Comparison of ENCODE assay signal across 9 mouse cellular contexts in the genomic region with DNA sequence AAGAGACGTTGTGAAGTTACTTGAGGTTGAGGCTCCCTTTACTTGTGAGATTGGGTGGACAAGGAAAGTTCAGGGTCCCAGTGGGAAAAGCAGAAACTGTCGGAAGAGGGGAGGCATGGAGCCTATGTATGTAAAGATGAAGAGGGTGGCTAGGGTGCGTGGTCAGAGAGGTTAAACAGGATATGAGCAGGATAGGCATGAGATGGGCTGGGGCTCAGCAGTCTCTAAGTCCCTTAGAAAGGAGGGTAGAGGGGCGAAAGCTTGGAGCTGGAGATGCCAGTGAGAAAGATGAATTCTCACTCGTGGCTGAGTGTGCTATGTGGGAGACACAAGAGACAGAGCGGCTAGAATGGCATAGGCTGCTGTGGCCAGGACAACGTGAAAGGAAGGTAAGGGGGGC. TPM values are rescaled to one million over a fixed set of nuclear protein-coding genes. Genes with fewer than 3 reads are reported as not detected.
DNase-seq lines count a peak whose midpoint lies in the region; ATAC-seq and TF ChIP-seq lines count a peak whose summit lies in the region.
"Had no signal": no experiment of that assay in that cellular context is flagged by ENCODE, and none has a peak within 500 bp of the region (broad histone marks: within the 10 kb centered on the region; RNA-seq: fewer than 3 reads in every experiment).

A gene (plus strand): TSS at position 301 of the 400 bp plus-strand sequence.

- H3K9me3 ChIP-seq in heart, embryonic 15.5 days (replicated peaks) = no peaks in the 10 kb centered on the region
- no peaks in the 10 kb centered on the region for H3K9me3 ChIP-seq in hindbrain, embryonic 12.5 days (replicated peaks)
- no peaks in the 10 kb centered on the region for H3K9me3 ChIP-seq in midbrain, embryonic 12.5 days

- H3K4me2 ChIP-seq in heart, embryonic 15.5 days = peak within 1 kb of the TSS; percentile 99
- peak within 1 kb of the TSS; percentile 99 for H3K4me2 ChIP-seq in hindbrain, embryonic 12.5 days (replicated peaks)
- peak within 1 kb of the TSS; percentile 92 for H3K4me2 ChIP-seq in midbrain, embryonic 12.5 days (replicated peaks)

- peak within 1 kb of the TSS; percentile 44 for H3K9ac ChIP-seq in heart, embryonic 15.5 days
- peak within 1 kb of the TSS; percentile 77 for H3K9ac ChIP-seq in hindbrain, embryonic 12.5 days
- peak within 1 kb of the TSS; percentile 68 for H3K9ac ChIP-seq in midbrain, embryonic 12.5 days (replicated peaks)

- H3K36me3 ChIP-seq in heart, embryonic 15.5 days = no peaks in the 10 kb centered on the region
- no peaks in the 10 kb centered on the region for H3K36me3 ChIP-seq in hindbrain, embryonic 12.5 days
- no peaks in the 10 kb centered on the region for H3K36me3 ChIP-seq in midbrain, embryonic 12.5 days

- no peak for TF ChIP-seq POLR2A in bone marrow macrophage, adult 2 months (IDR thresholded peaks at IDR 0.05; ENCODE audit: borderline replicate concordance, low read depth, low read length)

- no peak for TF ChIP-seq CTCF in bone marrow macrophage, adult 2 months (IDR thresholded peaks at IDR 0.05; ENCODE audit: low read depth, low read length)

- DNase-seq in heart, postnatal 25 days (ENCODE audit: low spot score) = no peak
- no peak for DNase-seq in right cerebral cortex, postnatal 10 days (ENCODE audit: low spot score in 2 of 2)
- no peak for DNase-seq in thymus, postnatal 36 days

- peaks cover 87% of the 10 kb centered on the region for H3K27me3 ChIP-seq in heart, embryonic 15.5 days
- peaks cover 89% of the 10 kb centered on the region for H3K27me3 ChIP-seq in hindbrain, embryonic 12.5 days
- peaks cover 86% of the 10 kb centered on the region for H3K27me3 ChIP-seq in midbrain, embryonic 12.5 days

- 26% methylated on average over 7 of the region's 7 CpGs for WGBS in heart, embryonic 15.5 days
- WGBS in hindbrain, embryonic 12.5 days = 24% methylated on average over 7 of the region's 7 CpGs
- 21% methylated on average over 7 of the region's 7 CpGs for WGBS in midbrain, embryonic 12.5 days

- no peak for ATAC-seq in heart, embryonic 15.5 days (replicated peaks; ENCODE audit: insufficient number of reproducible peaks, insufficient read depth, low FRiP score, low read depth)
- no peak for ATAC-seq in hindbrain, embryonic 12.5 days (ENCODE audit: low FRiP score)
- no peak for ATAC-seq in midbrain, embryonic 12.5 days (ENCODE audit: low FRiP score, low read depth)
- ATAC-seq in erythroid progenitor cell, adult 5-6 weeks (replicated peaks; ENCODE audit: low FRiP score, poor library complexity, severe bottlenecking) = no peak

- intact Hi-C loops in heart, postnatal 25 days (cut with DNase I) = no loop called here

- peak within 1 kb of the TSS; percentile 61 for H3K4me3 ChIP-seq in heart, embryonic 15.5 days
- peak within 1 kb of the TSS; percentile 32 for H3K4me3 ChIP-seq in bone marrow macrophage, adult 2 months (ENCODE audit: insufficient read depth, low read length)
- peak within 1 kb of the TSS; percentile 65 for H3K4me3 ChIP-seq in hindbrain, embryonic 12.5 days
- H3K4me3 ChIP-seq in midbrain, embryonic 12.5 days = peak within 1 kb of the TSS; percentile 62

- H3K4me1 ChIP-seq in heart, embryonic 15.5 days (replicated peaks) = peaks cover 18% of the 10 kb centered on the region
- H3K4me1 ChIP-seq in bone marrow macrophage, adult 2 months (ENCODE audit: control insufficient read depth, insufficient read depth, low read length) = no peaks in the 10 kb centered on the region
- H3K4me1 ChIP-seq in hindbrain, embryonic 12.5 days = peaks cover 18% of the 10 kb centered on the region
- peaks cover 12% of the 10 kb centered on the region for H3K4me1 ChIP-seq in midbrain, embryonic 12.5 days

- no peak within 1 kb of the TSS for H3K27ac ChIP-seq in heart, embryonic 15.5 days
- no peak within 1 kb of the TSS for H3K27ac ChIP-seq in bone marrow macrophage, adult 2 months (ENCODE audit: insufficient read depth, low read depth, low read length)
- H3K27ac ChIP-seq in hindbrain, embryonic 12.5 days = peak within 1 kb of the TSS; percentile 82
- peak within 1 kb of the TSS; percentile 60 for H3K27ac ChIP-seq in midbrain, embryonic 12.5 days (replicated peaks)

RNA-seq across cellular contexts. Expression of the gene that starts here (rescaled TPM):
- polyA plus RNA-seq in heart, embryonic 15.5 days (2015; fragmentation: Nextera tagmentation; extraction: Ambion mirVana) = not detected in 2 replicates
- not detected for total RNA-seq in heart, postnatal 25 days (2021)
- not detected in 2 replicates for polyA plus RNA-seq in bone marrow macrophage, adult 2 months (2012; ENCODE audit: insufficient read depth, insufficient read length, missing spikeins)
- polyA plus RNA-seq in hindbrain, embryonic 12.5 days (2016; fragmentation: Nextera tagmentation; extraction: Ambion mirVana) = 0.93 and 1.0 TPM in 2 replicates
- 0.45 and 0.55 TPM in 2 replicates for polyA plus RNA-seq in midbrain, embryonic 12.5 days (2016; fragmentation: Nextera tagmentation; extraction: Ambion mirVana)
- not detected in 2 replicates for total RNA-seq in erythroid progenitor cell, adult 5-6 weeks (2015; ENCODE audit: low replicate concordance)
- total RNA-seq in erythroid progenitor cell, adult 5-6 weeks (2017; ENCODE audit: low replicate concordance) = not detected in 2 replicates
- polyA plus RNA-seq: large intestine, adult 2 months had no signal

Comparison
In these comparisons a context has a peak if more than half of its experiments do, and no peak if none do; other contexts are left out.
1. H3K27ac ChIP-seq: peak in hindbrain, embryonic 12.5 days (single experiment) and midbrain, embryonic 12.5 days (single experiment); none in heart, embryonic 15.5 days (single experiment) and bone marrow macrophage, adult 2 months (single experiment).
2. Peak in every context shown above with its lines, with median percentiles within 50 percentile points of each other: H3K4me2 ChIP-seq, H3K4me3 ChIP-seq and H3K9ac ChIP-seq.